Mouse (Mus musculus): ENCODE data around the gene Ifnlr1. TPM values are rescaled to one million over a fixed set of nuclear protein-coding genes. Genes with fewer than 3 reads are reported as not detected.

The Ifnlr1 gene
- polyA plus RNA-seq, 2 experiments = 0.09 to 0.10 TPM

DNA sequence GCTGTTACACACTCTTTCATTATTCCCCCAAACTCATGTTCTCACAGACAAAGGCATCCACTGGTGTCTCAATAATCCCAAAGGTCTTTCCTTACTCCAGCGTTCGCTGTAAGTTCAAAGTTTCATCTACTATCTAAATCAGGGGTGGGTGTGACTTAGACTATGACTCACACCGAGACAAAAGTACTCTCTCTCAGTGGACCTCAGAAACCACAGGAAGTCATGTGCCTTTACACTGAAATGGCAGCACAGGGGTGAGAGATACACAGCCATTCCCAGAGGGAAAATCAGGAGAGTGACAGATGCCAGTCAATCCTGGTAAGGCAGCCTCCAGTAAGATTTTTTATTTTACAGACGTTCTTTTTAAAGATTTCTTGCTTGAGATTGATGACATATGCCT lies 6.8 kb downstream of the Ifnlr1 start:
- ATAC-seq (ENCODE audit: insufficient read depth) = no peak
- H3K27ac ChIP-seq = no peak overlapping the region

GRCm38 (mm10) chr4:135698498-135698897 lies 12.4 kb downstream of the Ifnlr1 start:
- H3K4me1 ChIP-seq (replicated peaks; ENCODE audit: control insufficient read depth in 2 of 2, insufficient read depth in 2 of 2, low read length in 1 of 2) = no peaks in the 10 kb centered on the region; a peak in 1 of 4 replicates
- no peak overlapping the region for H3K9ac ChIP-seq (replicated peaks)
- 66% methylated on average over 7 of the region's 7 CpGs for WGBS (ENCODE audit: insufficient replicate concordance)
- H3K27me3 ChIP-seq (ENCODE audit: control insufficient read depth, insufficient read depth, low read length) = no peaks in the 10 kb centered on the region
- DNase-seq (ENCODE audit: low read depth in 3 of 3, low spot score in 3 of 3) (no peak), ATAC-seq (ENCODE audit: insufficient read depth) (no peak)
- no peaks in the 10 kb centered on the region for H3K9me3 ChIP-seq (ENCODE audit: control insufficient read depth, low read length)
- no peak overlapping the region for H3K4me2 ChIP-seq (ENCODE audit: low read depth)
- H3K27ac ChIP-seq = no peak overlapping the region
- H3K4me3 ChIP-seq (ENCODE audit: insufficient read depth in 1 of 2, low read depth in 2 of 2, low read length in 2 of 2) = no peak overlapping the region
- no peaks in the 10 kb centered on the region for H3K36me3 ChIP-seq (replicated peaks; ENCODE audit: control insufficient read depth, insufficient read depth, low read depth)
- TF ChIP-seq EP300 (IDR thresholded peaks at IDR 0.05; ENCODE audit: low read depth) (no peak), CTCF (IDR thresholded peaks at IDR 0.05; ENCODE audit: low read depth) (no peak)

More for the DNA sequence above, 6.8 kb downstream of the Ifnlr1 start:
- DNase-seq (ENCODE audit: low read depth in 3 of 3, low spot score in 3 of 3) = no peak
- Histone ChIP-seq H3K36me3 (replicated peaks; ENCODE audit: control insufficient read depth, insufficient read depth, low read depth) (no peaks in the 10 kb centered on the region), H3K27me3 (ENCODE audit: control insufficient read depth, insufficient read depth, low read length) (peaks cover 8% of the 10 kb centered on the region), H3K4me1 (replicated peaks; ENCODE audit: control insufficient read depth in 2 of 2, insufficient read depth in 2 of 2, low read length in 1 of 2) (no peaks in the 10 kb centered on the region), H3K4me3 (ENCODE audit: insufficient read depth in 1 of 2, low read depth in 2 of 2, low read length in 2 of 2) (no peak overlapping the region), H3K9ac (replicated peaks) (no peak overlapping the region), H3K9me3 (ENCODE audit: control insufficient read depth, low read length) (no peaks in the 10 kb centered on the region), H3K4me2 (ENCODE audit: low read depth) (no peak overlapping the region)
- 31% methylated on average over 4 of the region's 4 CpGs for WGBS (ENCODE audit: insufficient replicate concordance)
- no peak for TF ChIP-seq CTCF (IDR thresholded peaks at IDR 0.05; ENCODE audit: low read depth)
- no peak for TF ChIP-seq EP300 (IDR thresholded peaks at IDR 0.05; ENCODE audit: low read depth)

- H3K27me3 ChIP-seq (ENCODE audit: control insufficient read depth, insufficient read depth, low read length) = no peaks in the 10 kb centered on the region
- H3K4me1 ChIP-seq (replicated peaks; ENCODE audit: control insufficient read depth in 2 of 2, insufficient read depth in 2 of 2, low read length in 1 of 2) = peaks cover 0 to 3% of the 10 kb centered on the region in 2 experiments; a peak in 1 of 4 replicates
- DNase-seq (ENCODE audit: low read depth in 3 of 3, low spot score in 3 of 3) (no peak), ATAC-seq (ENCODE audit: insufficient read depth) (no peak)
- no peak overlapping the region for H3K4me2 ChIP-seq (ENCODE audit: low read depth)
- WGBS (ENCODE audit: insufficient replicate concordance) = 61% methylated on average over 13 of the region's 13 CpGs
- H3K4me3 ChIP-seq (ENCODE audit: insufficient read depth in 1 of 2, low read depth in 2 of 2, low read length in 2 of 2) = no peak overlapping the region
- no peak for TF ChIP-seq EP300 (IDR thresholded peaks at IDR 0.05; ENCODE audit: low read depth)
- no peak for TF ChIP-seq CTCF (IDR thresholded peaks at IDR 0.05; ENCODE audit: low read depth)
- H3K9ac ChIP-seq (replicated peaks) = no peak overlapping the region
- no peak overlapping the region for H3K27ac ChIP-seq
- H3K9me3 ChIP-seq (ENCODE audit: control insufficient read depth, low read length) = no peaks in the 10 kb centered on the region
- no peaks in the 10 kb centered on the region for H3K36me3 ChIP-seq (replicated peaks; ENCODE audit: control insufficient read depth, insufficient read depth, low read depth)
Observed at GRCm38 (mm10) chr4:135703497-135703896, 17.4 kb downstream of the Ifnlr1 start.

DNA sequence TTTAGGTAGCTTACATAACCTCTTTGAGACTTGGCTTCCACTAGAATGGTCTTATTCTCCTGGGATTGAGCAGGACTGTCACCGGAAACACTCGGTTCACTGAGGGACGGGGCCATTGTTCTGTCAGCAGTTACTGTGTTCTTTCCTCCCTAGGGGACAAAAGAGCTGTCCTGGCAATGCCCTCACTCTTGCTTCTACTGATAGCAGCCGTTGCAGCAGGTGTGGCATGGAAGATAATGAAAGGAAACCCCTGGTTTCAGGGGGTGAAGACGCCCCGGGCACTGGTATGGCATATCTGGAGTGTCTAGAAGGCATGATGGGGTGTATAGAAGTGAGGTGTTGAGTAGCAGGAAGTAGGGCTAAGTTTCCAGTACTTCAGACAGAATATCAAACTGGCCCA lies 17.9 kb downstream of the Ifnlr1 start:
- Histone ChIP-seq H3K36me3 (replicated peaks; ENCODE audit: control insufficient read depth, insufficient read depth, low read depth) (no peaks in the 10 kb centered on the region), H3K4me2 (ENCODE audit: low read depth) (0 out of 2 replicates have a peak overlapping the region, but pooled peaks have one; percentile 6), H3K4me1 (replicated peaks; ENCODE audit: control insufficient read depth in 2 of 2, insufficient read depth in 2 of 2, low read length in 1 of 2) (peaks cover 0 to 3% of the 10 kb centered on the region in 2 experiments; a peak in 1 of 4 replicates), H3K27me3 (ENCODE audit: control insufficient read depth, insufficient read depth, low read length) (no peaks in the 10 kb centered on the region), H3K4me3 (ENCODE audit: insufficient read depth in 1 of 2, low read depth in 2 of 2, low read length in 2 of 2) (no peak overlapping the region), H3K9ac (replicated peaks) (no peak overlapping the region), H3K27ac (no peak overlapping the region), H3K9me3 (ENCODE audit: control insufficient read depth, low read length) (no peaks in the 10 kb centered on the region)
- ATAC-seq (ENCODE audit: insufficient read depth) = peak; percentile 41; the same call in 1 of the 2 replicates
- WGBS (ENCODE audit: insufficient replicate concordance) = 18% methylated on average over 6 of the region's 6 CpGs
- TF ChIP-seq EP300 (IDR thresholded peaks at IDR 0.05; ENCODE audit: low read depth) = peak; percentile 53
- TF ChIP-seq CTCF (IDR thresholded peaks at IDR 0.05; ENCODE audit: low read depth) = no peak
- DNase-seq (ENCODE audit: low read depth in 3 of 3, low spot score in 3 of 3) = no peak

GRCm38 (mm10) chr4:135706045-135706444 lies 20.0 kb downstream of the Ifnlr1 start:
- no peak overlapping the region for H3K27ac ChIP-seq
- ATAC-seq (ENCODE audit: insufficient read depth) (no peak), DNase-seq (ENCODE audit: low read depth in 3 of 3, low spot score in 3 of 3) (no peak)
- H3K9ac ChIP-seq (replicated peaks) = no peak overlapping the region
- H3K4me3 ChIP-seq (ENCODE audit: insufficient read depth in 1 of 2, low read depth in 2 of 2, low read length in 2 of 2) = no peak overlapping the region
- no peak overlapping the region for H3K4me2 ChIP-seq (ENCODE audit: low read depth)
- WGBS (ENCODE audit: insufficient replicate concordance) = 53% methylated on average over 6 of the region's 6 CpGs
- peaks cover 0 to 4% of the 10 kb centered on the region in 2 experiments; a peak in 2 of 4 replicates for H3K4me1 ChIP-seq (replicated peaks; ENCODE audit: control insufficient read depth in 2 of 2, insufficient read depth in 2 of 2, low read length in 1 of 2)
- no peaks in the 10 kb centered on the region for H3K27me3 ChIP-seq (ENCODE audit: control insufficient read depth, insufficient read depth, low read length)
- TF ChIP-seq EP300 (IDR thresholded peaks at IDR 0.05; ENCODE audit: low read depth) (no peak), CTCF (IDR thresholded peaks at IDR 0.05; ENCODE audit: low read depth) (no peak)
- no peaks in the 10 kb centered on the region for H3K36me3 ChIP-seq (replicated peaks; ENCODE audit: control insufficient read depth, insufficient read depth, low read depth)
- H3K9me3 ChIP-seq (ENCODE audit: control insufficient read depth, low read length) = no peaks in the 10 kb centered on the region
